Mouse (Mus musculus) midbrain, embryonic 14.5 days (tissue): ENCODE results near the gene Sgsh. TPM values are rescaled to one million over a fixed set of nuclear protein-coding genes. Genes with fewer than 3 reads are reported as not detected.

Experiments used
- microRNA counts: library from miRNA; unstranded; fragments of <30 nt; microRNA quantifications from one replicate; lab custom pipeline; 2016
- microRNA-seq: library from miRNA; unstranded; fragments of <30 nt; microRNA quantifications from one replicate; pipeline ENCODE4, GENCODE M21; 2016
- polyA plus RNA-seq: library from polyadenylated mRNA; unstranded; fragments of >200 nt; fragmentation: Nextera tagmentation; extraction: Ambion mirVana; gene quantifications from 2 replicates; pipeline ENCODE4 v1.2.1, GENCODE M21; 2014

The Sgsh gene
- polyA plus RNA-seq, 1 experiment from 2014 or later, result 5.3 TPM

MicroRNA genes within 50 kb of the gene (microRNA counts, 519-probe panel; counts per million panel counts)
- microRNA mmu-miR-1932 (lab: Ali Mortazavi, UCI), result not detected

Small RNAs within 50 kb of the gene (microRNA-seq; reads per million reads assigned to microRNA genes)
- not detected for gene Mir1932

Other genes with a start within 250 kb of the Sgsh start
- 36.1 and 41.1 TPM in 2 replicates for gene Tbc1d16, start 127.0 kb downstream of the Sgsh start, polyA plus RNA-seq
- gene Ccdc40, start 127.0 kb downstream of the Sgsh start, polyA plus RNA-seq, result 12.2 and 13.3 TPM in 2 replicates
- gene Gaa, start 87.6 kb downstream of the Sgsh start, polyA plus RNA-seq, result 58.6 and 67.2 TPM in 2 replicates
- gene Eif4a3, start 55.4 kb downstream of the Sgsh start, polyA plus RNA-seq, result 257 and 264 TPM in 2 replicates
- gene Card14, start 47.8 kb downstream of the Sgsh start, polyA plus RNA-seq, result 0.11 and 0.16 TPM in 2 replicates
- 3.9 and 5.0 TPM in 2 replicates for gene Slc26a11, start within 50 bp of the Sgsh start, polyA plus RNA-seq
- 0.72 and 3.2 TPM in 2 replicates for gene Rnf213, start 37.6 kb upstream of the Sgsh start, polyA plus RNA-seq
- 21.2 and 23.0 TPM in 2 replicates for gene Endov, start 135.8 kb upstream of the Sgsh start, polyA plus RNA-seq
- 10.1 and 11.3 TPM in 2 replicates for gene Nptx1, start 192.2 kb upstream of the Sgsh start, polyA plus RNA-seq
- gene Rptor, start 247.4 kb upstream of the Sgsh start, polyA plus RNA-seq, result 10.8 and 12.4 TPM in 2 replicates